Mouse (Mus musculus) kidney, embryonic 14.5 days (tissue): Measurements from ENCODE around the gene Tnfsf9. TPM values are rescaled to one million over a fixed set of nuclear protein-coding genes. Genes with fewer than 3 reads are reported as not detected.

ENCODE experiments used
- ATAC-seq: fragments of 200-750 bp; cut with Nextera tagmentation; 2 replicates; pipeline ENCODE4 v1.8.0; 2017; ENCODE audit warnings: moderate number of reproducible peaks, mild to moderate bottlenecking, moderate TSS enrichment, moderate library complexity; ENCODE audit not compliant: low FRiP score, low TSS enrichment
- H3K27ac ChIP-seq: fragments of 300-500 bp; sonication (generic); 2 replicates; pipeline ENCODE4 v1.5.1; 2014; ENCODE audit warnings: low read depth, mild to moderate bottlenecking, low read length, moderate library complexity, mixed read lengths
- H3K27me3 ChIP-seq: fragments of 300-500 bp; sonication (generic); 2 replicates; pipeline ENCODE4 v1.6.1; 2014; ENCODE audit warnings: mild to moderate bottlenecking, low read length; ENCODE audit not compliant: control insufficient read depth, insufficient read depth
- H3K36me3 ChIP-seq: fragments of 300-500 bp; sonication (generic); 2 replicates; pipeline ENCODE4 v1.6.1; 2014; ENCODE audit warnings: low read length, mixed read lengths; ENCODE audit not compliant: control insufficient read depth, insufficient read depth
- H3K4me1 ChIP-seq: fragments of 300-500 bp; sonication (generic); 2 replicates; pipeline ENCODE4 v1.6.1; 2014; ENCODE audit warnings: low read length, mixed read lengths; ENCODE audit not compliant: control insufficient read depth, insufficient read depth
- H3K4me2 ChIP-seq: fragments of 300-500 bp; sonication (generic); replicated peaks from 2 replicates; pipeline ENCODE4 v1.6.1; 2014; ENCODE audit warnings: low read depth, mild to moderate bottlenecking, low read length
- H3K4me3 ChIP-seq: fragments of 300-500 bp; sonication (generic); 2 replicates; pipeline ENCODE4 v1.5.1; 2014; ENCODE audit warnings: mild to moderate bottlenecking, low read length
- H3K9ac ChIP-seq: fragments of 300-500 bp; sonication (generic); 2 replicates; pipeline ENCODE4 v1.6.1; 2014; ENCODE audit warnings: low read depth, mild to moderate bottlenecking, low read length, moderate library complexity
- H3K9me3 ChIP-seq: fragments of 300-500 bp; sonication (generic); 2 replicates; pipeline ENCODE4 v1.6.1; 2016; ENCODE audit warnings: low read length; ENCODE audit not compliant: control insufficient read depth
- whole genome bisulfite sequencing: fragments of 180-500 bp; shearing (Covaris S2); extraction: QIAGEN DNeasy Blood & Tissue Kit; methylation state at CpG from one replicate; pipeline ENCODE4 v1.1.7; 2014; 5-methylcytosine and 5-hydroxymethylcytosine counted together
- polyA plus RNA-seq: library from polyadenylated mRNA; unstranded; fragments of >200 nt; fragmentation: Nextera tagmentation; extraction: Ambion mirVana; gene quantifications from 2 replicates; pipeline ENCODE4 v1.2.1, GENCODE M21; 2014

The Tnfsf9 gene
- polyA plus RNA-seq, 1 experiment from 2014 or later = 10.1 TPM

GRCm38 (mm10) chr17:57085970-57086757 is 19.0 kb upstream of the Tnfsf9 start:
- Histone ChIP-seq H3K4me2 (no peak overlapping the region), H3K4me1 (peaks cover 10% of the 10 kb centered on the region), H3K36me3 (no peaks in the 10 kb centered on the region), H3K27ac (no peak overlapping the region), H3K9me3 (no peaks in the 10 kb centered on the region), H3K9ac (no peak overlapping the region), H3K27me3 (no peaks in the 10 kb centered on the region; the same call in 1 of the 2 replicates), H3K4me3 (no peak overlapping the region)
- no peak for ATAC-seq
- WGBS = 87% methylated on average over 11 of the region's 11 CpGs

- WGBS = under 1% methylated on average over 31 of the region's 31 CpGs
- Histone ChIP-seq H3K9ac (peak within 1 kb of the TSS; percentile 55; the same call in 1 of the 2 replicates), H3K27me3 (no peaks in the 10 kb centered on the region; the same call in 1 of the 2 replicates), H3K27ac (no peak within 1 kb of the TSS), H3K4me3 (peak within 1 kb of the TSS; percentile 45), H3K36me3 (no peaks in the 10 kb centered on the region), H3K9me3 (no peaks in the 10 kb centered on the region), H3K4me2 (peak within 1 kb of the TSS; percentile 68), H3K4me1 (peaks cover 10% of the 10 kb centered on the region)
- ATAC-seq = peak; percentile 81
Observed at GRCm38 (mm10) chr17:57087049-57087832, 17.9 kb upstream of the Tnfsf9 start, which contains the start of gene Tubb4a. Tubb4a (minus strand) TSS chr17:57087782.

GRCm38 (mm10) chr17:57094222-57094621 is 10.9 kb upstream of the Tnfsf9 start:
- no peaks in the 10 kb centered on the region for H3K4me1 ChIP-seq
- H3K27ac ChIP-seq = no peak overlapping the region
- H3K9me3 ChIP-seq = no peaks in the 10 kb centered on the region
- no peaks in the 10 kb centered on the region for H3K27me3 ChIP-seq
- ATAC-seq = no peak
- no peak overlapping the region for H3K4me3 ChIP-seq
- H3K4me2 ChIP-seq = no peak overlapping the region
- H3K36me3 ChIP-seq = no peaks in the 10 kb centered on the region
- no peak overlapping the region for H3K9ac ChIP-seq
- WGBS = 96% methylated on average over 3 of the region's 3 CpGs

- no peaks in the 10 kb centered on the region for H3K4me1 ChIP-seq
- ATAC-seq = peak; percentile 89
- no peak overlapping the region; the same call in 1 of the 2 replicates for H3K9ac ChIP-seq
- H3K27ac ChIP-seq = no peak overlapping the region
- no peaks in the 10 kb centered on the region for H3K27me3 ChIP-seq
- WGBS = 3% methylated on average over 18 of the region's 19 CpGs
- H3K36me3 ChIP-seq = no peaks in the 10 kb centered on the region
- no peaks in the 10 kb centered on the region for H3K9me3 ChIP-seq
- peak overlapping the region; percentile 36 for H3K4me2 ChIP-seq
- H3K4me3 ChIP-seq = peak overlapping the region; percentile 14
Observed at GRCm38 (mm10) chr17:57095855-57096622, 9.1 kb upstream of the Tnfsf9 start.

GRCm38 (mm10) chr17:57096623-57096920 is 8.6 kb upstream of the Tnfsf9 start:
- ATAC-seq = peak; percentile 83
- peak overlapping the region; percentile 14 for H3K4me3 ChIP-seq

GRCm38 (mm10) chr17:57098321-57098720 is 6.8 kb upstream of the Tnfsf9 start:
- Histone ChIP-seq H3K9ac (no peak overlapping the region), H3K27me3 (no peaks in the 10 kb centered on the region), H3K27ac (no peak overlapping the region), H3K4me2 (no peak overlapping the region), H3K4me3 (no peak overlapping the region), H3K36me3 (no peaks in the 10 kb centered on the region), H3K4me1 (no peaks in the 10 kb centered on the region), H3K9me3 (no peaks in the 10 kb centered on the region)
- ATAC-seq = no peak
- 84% methylated on average over 5 of the region's 5 CpGs for WGBS

More at GRCm38 (mm10) chr17:57096623-57096920, 8.6 kb upstream of the Tnfsf9 start:
- 1% methylated on average over 11 of the region's 11 CpGs for WGBS
- Histone ChIP-seq H3K27me3 (no peaks in the 10 kb centered on the region), H3K9me3 (no peaks in the 10 kb centered on the region), H3K4me1 (no peaks in the 10 kb centered on the region), H3K9ac (no peak overlapping the region), H3K36me3 (no peaks in the 10 kb centered on the region), H3K4me2 (peak overlapping the region; percentile 36), H3K27ac (no peak overlapping the region)

GRCm38 (mm10) chr17:57099629-57100325 is 5.3 kb upstream of the Tnfsf9 start:
- ATAC-seq = no peak
- no peaks in the 10 kb centered on the region for H3K36me3 ChIP-seq
- H3K4me2 ChIP-seq = no peak overlapping the region
- no peak overlapping the region for H3K4me3 ChIP-seq
- H3K4me1 ChIP-seq = no peaks in the 10 kb centered on the region
- no peak overlapping the region for H3K9ac ChIP-seq
- no peak overlapping the region for H3K27ac ChIP-seq
- 8% methylated on average over 10 of the region's 10 CpGs for WGBS
- no peaks in the 10 kb centered on the region for H3K9me3 ChIP-seq
- no peaks in the 10 kb centered on the region for H3K27me3 ChIP-seq

- H3K4me3 ChIP-seq = no peak overlapping the region
- H3K4me1 ChIP-seq = peaks cover 6% of the 10 kb centered on the region; the same call in 1 of the 2 replicates
- no peaks in the 10 kb centered on the region for H3K27me3 ChIP-seq
- H3K36me3 ChIP-seq = no peaks in the 10 kb centered on the region
- no peak overlapping the region for H3K27ac ChIP-seq
- no peak overlapping the region for H3K4me2 ChIP-seq
- no peak overlapping the region for H3K9ac ChIP-seq
- no peak for ATAC-seq
- no peaks in the 10 kb centered on the region for H3K9me3 ChIP-seq
- 93% methylated on average over 2 of the region's 2 CpGs for WGBS
Observed at GRCm38 (mm10) chr17:57102276-57102675, 2.8 kb upstream of the Tnfsf9 start.
